Mouse (Mus musculus): ENCODE data around the gene Tnrc18.

Gene Tnrc18

DNA sequence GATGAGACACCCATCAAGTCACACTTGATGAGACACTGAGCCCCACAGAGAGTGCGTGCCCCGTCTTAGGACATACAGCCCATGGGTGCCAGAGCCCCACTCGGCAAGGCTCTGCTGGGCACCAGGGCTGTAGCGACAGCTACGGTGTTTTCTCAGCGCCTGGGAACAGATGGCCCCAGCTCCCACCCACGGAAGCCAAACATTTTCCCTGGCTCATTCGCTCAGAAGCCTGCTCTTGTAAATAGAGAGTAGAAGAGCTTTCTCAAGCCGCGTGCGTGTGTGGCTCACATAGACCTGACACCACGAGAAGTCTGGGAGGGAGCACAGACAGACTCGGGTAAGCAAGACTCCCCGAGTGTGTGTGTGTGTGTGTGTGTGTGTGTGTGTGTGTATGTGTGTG, 125.2 kb downstream of the Tnrc18 start, which contains the start of gene Slc29a4:
Slc29a4 (plus strand) TSS at position 265 of the 400 bp plus-strand sequence.
- DNase-seq (ENCODE audit: low spot score in 2 of 2), result no peak

DNA sequence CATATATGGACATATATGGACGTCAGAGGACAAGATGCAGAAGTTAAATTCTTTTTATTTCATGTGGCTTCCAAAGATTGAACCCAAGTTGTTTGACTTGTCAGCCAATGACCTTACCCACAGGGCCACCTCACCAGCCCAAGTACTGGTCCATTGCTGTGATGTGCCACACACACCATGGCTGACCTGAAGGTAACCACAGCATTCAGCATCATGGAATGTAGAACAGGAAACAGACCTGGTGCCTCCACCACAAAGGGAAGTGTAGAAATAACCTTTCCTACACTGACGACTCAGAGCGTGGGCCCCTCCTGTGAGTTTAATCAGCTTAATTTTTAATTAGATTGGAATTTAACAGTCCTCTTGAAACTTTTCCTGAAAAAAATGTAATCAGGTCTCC, 127.1 kb downstream of the Tnrc18 start:
- no peak for DNase-seq (ENCODE audit: low spot score in 2 of 2)

DNA sequence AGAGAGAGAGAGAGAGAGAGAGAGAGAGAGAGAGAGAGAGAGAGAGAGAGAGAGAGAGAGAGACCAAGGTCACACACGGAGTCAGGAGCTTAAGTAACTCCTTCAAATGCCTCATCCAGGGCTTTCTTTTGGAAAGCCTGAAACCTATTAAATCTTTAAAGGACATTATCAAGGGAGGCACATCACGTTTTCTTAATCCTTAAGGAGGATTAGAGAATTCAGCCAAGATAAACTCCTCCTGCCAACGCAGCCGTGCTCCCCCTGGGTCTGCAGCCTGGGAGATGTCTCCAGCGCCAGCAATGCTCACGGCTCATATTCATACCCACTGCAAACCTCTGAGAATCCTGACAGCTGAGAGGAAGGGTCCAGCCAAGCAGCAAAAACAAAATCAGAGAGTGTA, 128.6 kb downstream of the Tnrc18 start:
- DNase-seq (ENCODE audit: low spot score in 2 of 2), result no peak

GRCm38 (mm10) chr5:142682529-142682928, 134.9 kb downstream of the Tnrc18 start:
- no peak for DNase-seq (ENCODE audit: low spot score in 2 of 2)

GRCm38 (mm10) chr5:142681911-142682310, 135.6 kb downstream of the Tnrc18 start:
- DNase-seq (ENCODE audit: low spot score in 2 of 2), result no peak

GRCm38 (mm10) chr5:142679065-142679464, 138.4 kb downstream of the Tnrc18 start:
- DNase-seq (ENCODE audit: low spot score in 2 of 2), result no peak

- DNase-seq (ENCODE audit: low spot score in 2 of 2), result no peak
Observed at GRCm38 (mm10) chr5:142678141-142678571, 139.3 kb downstream of the Tnrc18 start.

Data from natural killer cell, adult 2 months (primary cell).